Mouse (Mus musculus) forebrain, embryonic 16.5 days (tissue): ENCODE measurements around the gene Ctnna2. TPM values are rescaled to one million over a fixed set of nuclear protein-coding genes. Genes with fewer than 3 reads are reported as not detected.

Experiments
- ATAC-seq: fragments of 200-750 bp; cut with Nextera tagmentation; 2 replicates; pipeline ENCODE4 v1.8.0; 2017; ENCODE audit warnings: mild to moderate bottlenecking, moderate library complexity
- H3K27ac ChIP-seq: fragments of 300-500 bp; sonication (generic); 2 replicates; pipeline ENCODE4 v1.5.1; 2014; ENCODE audit warnings: low read length, control low read depth
- H3K27me3 ChIP-seq: fragments of 300-500 bp; sonication (generic); replicated peaks from 2 replicates; pipeline ENCODE4 v1.6.1; 2014; ENCODE audit warnings: low read length; ENCODE audit not compliant: control insufficient read depth, insufficient read depth
- H3K36me3 ChIP-seq: fragments of 300-500 bp; sonication (generic); 2 replicates; pipeline ENCODE4 v1.6.1; 2014; ENCODE audit not compliant: control insufficient read depth, insufficient read depth
- H3K4me1 ChIP-seq: fragments of 300-500 bp; sonication (generic); replicated peaks from 2 replicates; pipeline ENCODE4 v1.6.1; 2014; ENCODE audit warnings: low read length; ENCODE audit not compliant: control insufficient read depth, insufficient read depth
- H3K4me2 ChIP-seq: fragments of 300-500 bp; sonication (generic); 2 replicates; pipeline ENCODE4 v1.6.1; 2014; ENCODE audit warnings: mild to moderate bottlenecking, low read length, control low read depth
- H3K4me3 ChIP-seq: fragments of 300-500 bp; sonication (generic); replicated peaks from 2 replicates; pipeline ENCODE4 v1.5.1; 2014; ENCODE audit warnings: mild to moderate bottlenecking, low read length, control low read depth
- H3K9ac ChIP-seq: fragments of 300-500 bp; sonication (generic); replicated peaks from 2 replicates; pipeline ENCODE4 v1.6.1; 2014; ENCODE audit warnings: low read depth, low read length, control low read depth
- H3K9me3 ChIP-seq: fragments of 300-500 bp; sonication (generic); 2 replicates; pipeline ENCODE4 v1.6.1; 2016; ENCODE audit warnings: low read length; ENCODE audit not compliant: control insufficient read depth
- WGBS: fragments of 180-500 bp; shearing (Covaris S2); extraction: QIAGEN DNeasy Blood & Tissue Kit; methylation state at CpG from one replicate; pipeline ENCODE4 v1.1.7; 2014; 5-methylcytosine and 5-hydroxymethylcytosine counted together
- polyA plus RNA-seq: library from polyadenylated mRNA; unstranded; fragments of >200 nt; fragmentation: Nextera tagmentation; extraction: Ambion mirVana; gene quantifications from 2 replicates; pipeline ENCODE4 v1.2.1, GENCODE M21; 2015

Gene Ctnna2
- polyA plus RNA-seq, 1 experiment from 2014 or later: 149 TPM

DNA sequence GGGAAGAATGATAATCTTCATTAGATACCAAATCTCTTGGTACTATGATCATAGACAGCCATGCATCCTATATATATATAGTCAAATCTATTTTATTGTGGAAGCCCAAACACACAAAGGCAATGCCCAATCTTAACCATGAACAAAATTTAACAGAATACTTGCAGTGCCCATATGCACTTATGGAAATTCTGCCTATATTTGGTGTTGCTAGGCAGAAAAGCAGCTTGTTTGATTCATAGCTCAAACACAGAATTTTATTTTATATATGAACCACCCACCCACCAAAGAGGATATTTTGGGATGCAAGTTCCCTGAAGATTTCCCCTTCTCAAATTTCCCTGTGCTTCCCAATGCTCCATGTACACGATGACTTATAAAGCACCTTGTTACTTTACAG is 655.2 kb downstream of the Ctnna2 start:
- ATAC-seq: no peak
- no peak overlapping the region for H3K27ac ChIP-seq
- no peaks in the 10 kb centered on the region for H3K4me1 ChIP-seq
- no peak overlapping the region for H3K9ac ChIP-seq
- WGBS: 88% methylated on average over 1 of the region's 1 CpGs
- H3K4me2 ChIP-seq: no peak overlapping the region
- H3K4me3 ChIP-seq: no peak overlapping the region
- H3K36me3 ChIP-seq: no peaks in the 10 kb centered on the region
- no peaks in the 10 kb centered on the region for H3K27me3 ChIP-seq
- H3K9me3 ChIP-seq: no peaks in the 10 kb centered on the region

DNA sequence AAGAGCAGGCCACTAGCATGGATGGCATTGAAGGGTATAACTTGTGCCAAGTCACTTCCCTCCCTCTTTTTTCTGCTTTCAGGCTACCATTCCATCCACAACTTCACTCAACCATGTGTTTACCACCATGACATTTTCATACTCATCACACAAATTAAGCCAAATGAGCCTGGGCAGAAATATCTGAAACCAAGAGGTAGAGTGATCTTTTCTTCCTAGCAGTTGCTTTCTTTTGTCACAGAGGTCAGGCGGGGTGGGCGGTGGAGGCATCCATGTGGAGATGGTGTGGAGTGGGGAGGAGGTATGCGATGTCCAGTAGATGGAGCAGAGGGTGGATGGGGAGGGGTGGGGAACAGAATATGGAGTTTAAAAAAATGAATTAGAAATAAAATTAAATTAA is 672.7 kb downstream of the Ctnna2 start:
- Histone ChIP-seq H3K27ac (no peak overlapping the region), H3K9ac (no peak overlapping the region), H3K36me3 (no peaks in the 10 kb centered on the region), H3K4me2 (no peak overlapping the region), H3K27me3 (no peaks in the 10 kb centered on the region), H3K4me1 (no peaks in the 10 kb centered on the region), H3K9me3 (no peaks in the 10 kb centered on the region), H3K4me3 (no peak overlapping the region)
- 96% methylated on average over 3 of the region's 3 CpGs for WGBS
- no peak for ATAC-seq

DNA sequence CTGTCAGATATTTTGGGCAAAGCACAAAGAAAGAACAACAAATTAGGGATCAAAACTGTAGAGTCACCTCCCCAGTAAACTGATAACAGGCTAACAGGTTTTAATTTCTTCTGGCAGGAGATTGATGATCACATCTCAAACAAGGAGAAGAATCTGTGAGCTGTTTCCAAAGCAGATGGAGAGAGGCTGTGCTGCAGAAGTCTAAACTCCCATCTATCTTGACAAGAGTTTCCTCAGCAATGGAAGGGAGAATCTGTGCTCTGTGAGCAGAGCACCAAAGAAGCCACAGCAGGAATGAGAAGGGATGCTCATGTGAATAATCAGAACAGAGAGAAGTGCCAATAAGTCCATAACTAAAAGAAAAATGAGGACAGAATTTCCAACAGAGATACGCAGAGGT is 678.2 kb downstream of the Ctnna2 start:
- WGBS: 78% methylated on average over 1 of the region's 1 CpGs
- Histone ChIP-seq H3K27me3 (no peaks in the 10 kb centered on the region), H3K36me3 (no peaks in the 10 kb centered on the region), H3K4me3 (no peak overlapping the region), H3K4me1 (no peaks in the 10 kb centered on the region), H3K9me3 (no peaks in the 10 kb centered on the region), H3K9ac (no peak overlapping the region), H3K4me2 (no peak overlapping the region), H3K27ac (no peak overlapping the region)
- ATAC-seq: no peak

DNA sequence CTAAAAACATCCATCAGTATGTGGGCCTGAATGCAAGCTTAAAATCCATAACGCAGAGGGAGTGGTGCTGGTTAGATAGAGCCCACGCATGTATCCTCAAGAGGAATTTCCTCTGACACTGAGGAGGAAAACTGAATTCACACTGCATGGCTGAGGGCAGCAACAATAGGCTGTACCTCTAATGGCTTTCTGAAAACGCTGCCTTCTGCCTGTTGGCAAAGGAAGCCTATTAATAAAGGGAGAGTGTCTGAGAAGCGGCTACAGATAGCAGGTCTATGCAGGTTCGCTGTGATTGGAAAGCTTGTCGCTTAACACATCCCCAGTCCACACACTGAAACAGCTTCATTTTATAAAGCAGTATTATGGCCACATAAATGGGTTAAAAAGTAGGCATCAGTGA is 688.1 kb downstream of the Ctnna2 start:
- WGBS: 59% methylated on average over 6 of the region's 6 CpGs

DNA sequence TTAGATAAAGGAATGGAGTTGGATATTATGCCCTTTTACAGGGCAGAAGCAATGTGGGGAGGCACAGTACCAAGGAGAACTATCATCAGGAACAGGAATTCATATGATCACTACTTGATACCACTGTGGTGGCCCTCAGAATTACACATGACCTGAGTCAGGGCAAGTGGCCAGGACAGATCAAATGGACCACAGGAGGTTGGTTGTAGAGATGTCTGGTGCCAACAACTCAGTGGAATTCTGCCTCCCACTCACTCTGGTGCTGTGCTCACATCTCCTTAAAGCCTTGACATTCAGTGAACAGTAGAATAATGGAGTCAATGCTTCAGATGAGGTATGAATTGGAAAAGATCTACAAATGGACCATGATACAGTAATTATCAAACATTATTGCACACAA is 691.1 kb downstream of the Ctnna2 start:
- Histone ChIP-seq H3K27me3 (no peaks in the 10 kb centered on the region), H3K9me3 (no peaks in the 10 kb centered on the region), H3K27ac (no peak overlapping the region), H3K4me2 (no peak overlapping the region), H3K4me3 (no peak overlapping the region), H3K9ac (no peak overlapping the region), H3K36me3 (no peaks in the 10 kb centered on the region), H3K4me1 (peaks cover 2% of the 10 kb centered on the region; the same call in 1 of the 2 replicates)
- ATAC-seq: no peak

More for the DNA sequence above, 688.1 kb downstream of the Ctnna2 start:
- Histone ChIP-seq H3K4me3 (no peak overlapping the region), H3K9me3 (no peaks in the 10 kb centered on the region), H3K36me3 (no peaks in the 10 kb centered on the region), H3K4me1 (peaks cover 2% of the 10 kb centered on the region; the same call in 1 of the 2 replicates), H3K9ac (no peak overlapping the region), H3K27ac (no peak overlapping the region), H3K4me2 (no peak overlapping the region), H3K27me3 (no peaks in the 10 kb centered on the region)
- no peak for ATAC-seq

DNA sequence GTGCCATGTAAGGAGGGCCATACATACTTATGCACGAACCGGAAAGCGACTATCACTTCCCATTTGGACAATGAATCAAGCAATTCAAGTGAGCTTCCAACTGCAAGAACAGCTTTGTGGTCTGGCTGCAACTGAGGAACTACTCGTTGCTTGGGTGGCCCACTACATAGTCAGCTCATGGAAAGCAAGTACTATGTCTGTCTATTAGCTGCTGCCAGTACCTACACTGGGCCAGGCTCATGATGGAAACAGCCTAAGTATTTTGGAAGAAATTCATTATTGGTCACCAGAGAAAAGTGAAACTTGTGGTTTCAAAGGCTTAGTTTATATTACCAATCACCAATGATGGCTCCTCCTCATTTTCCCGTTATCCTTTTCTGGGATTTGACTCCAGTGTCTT is 693.2 kb downstream of the Ctnna2 start:
- Histone ChIP-seq H3K27ac (no peak overlapping the region), H3K4me3 (no peak overlapping the region), H3K4me1 (no peaks in the 10 kb centered on the region), H3K9me3 (no peaks in the 10 kb centered on the region), H3K9ac (no peak overlapping the region), H3K27me3 (no peaks in the 10 kb centered on the region), H3K4me2 (no peak overlapping the region), H3K36me3 (no peaks in the 10 kb centered on the region)
- 91% methylated on average over 5 of the region's 5 CpGs for WGBS
- no peak for ATAC-seq

DNA sequence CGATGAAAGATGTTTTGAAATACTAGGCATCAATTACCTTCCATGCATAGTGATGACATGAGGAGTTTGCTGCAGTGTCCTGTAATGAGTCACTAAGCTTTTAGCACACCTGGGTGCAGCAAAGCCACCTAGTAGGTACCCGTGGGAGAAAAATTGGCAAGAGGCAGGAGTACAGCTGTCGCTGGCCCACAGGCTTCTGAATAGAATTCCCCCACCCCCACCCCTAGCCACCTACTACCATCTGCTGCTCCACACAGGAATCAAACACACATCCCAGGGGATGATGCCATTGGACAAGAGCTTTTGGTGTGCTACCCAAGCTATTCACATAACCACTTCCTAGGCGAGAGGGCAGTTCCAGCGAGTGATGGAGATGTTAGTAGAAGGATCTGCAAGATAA is 700.7 kb downstream of the Ctnna2 start:
- no peaks in the 10 kb centered on the region for H3K4me1 ChIP-seq
- no peak overlapping the region for H3K4me3 ChIP-seq
- H3K4me2 ChIP-seq: no peak overlapping the region
- H3K9ac ChIP-seq: no peak overlapping the region
- WGBS: 69% methylated on average over 5 of the region's 5 CpGs
- no peak for ATAC-seq
- H3K27ac ChIP-seq: no peak overlapping the region
- no peaks in the 10 kb centered on the region for H3K36me3 ChIP-seq
- H3K9me3 ChIP-seq: no peaks in the 10 kb centered on the region
- no peaks in the 10 kb centered on the region for H3K27me3 ChIP-seq

DNA sequence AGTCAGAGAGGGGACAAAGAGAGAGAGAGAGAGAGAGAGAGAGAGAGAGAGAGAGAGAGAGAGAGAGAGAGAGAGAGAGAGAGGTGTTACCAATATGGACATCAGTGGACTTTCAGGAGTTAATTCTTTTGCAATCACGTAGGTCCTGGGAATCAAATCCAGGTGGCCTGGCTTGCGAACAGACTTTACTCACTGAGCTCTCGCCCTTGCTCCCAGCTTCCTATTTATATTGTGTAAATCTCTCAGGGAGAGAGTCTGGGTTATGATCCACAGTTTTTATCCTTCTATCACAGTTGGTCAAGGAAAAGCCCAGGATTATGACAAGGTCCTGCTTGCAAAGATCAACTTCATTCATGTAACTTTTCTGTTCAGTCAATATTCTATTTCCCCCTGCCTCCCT is 714.3 kb downstream of the Ctnna2 start:
- no peaks in the 10 kb centered on the region for H3K9me3 ChIP-seq
- WGBS: 77% methylated on average over 3 of the region's 3 CpGs
- no peak overlapping the region for H3K4me3 ChIP-seq
- no peak for ATAC-seq
- H3K36me3 ChIP-seq: no peaks in the 10 kb centered on the region
- no peaks in the 10 kb centered on the region for H3K27me3 ChIP-seq
- no peaks in the 10 kb centered on the region for H3K4me1 ChIP-seq
- H3K9ac ChIP-seq: no peak overlapping the region
- no peak overlapping the region for H3K27ac ChIP-seq
- H3K4me2 ChIP-seq: no peak overlapping the region

DNA sequence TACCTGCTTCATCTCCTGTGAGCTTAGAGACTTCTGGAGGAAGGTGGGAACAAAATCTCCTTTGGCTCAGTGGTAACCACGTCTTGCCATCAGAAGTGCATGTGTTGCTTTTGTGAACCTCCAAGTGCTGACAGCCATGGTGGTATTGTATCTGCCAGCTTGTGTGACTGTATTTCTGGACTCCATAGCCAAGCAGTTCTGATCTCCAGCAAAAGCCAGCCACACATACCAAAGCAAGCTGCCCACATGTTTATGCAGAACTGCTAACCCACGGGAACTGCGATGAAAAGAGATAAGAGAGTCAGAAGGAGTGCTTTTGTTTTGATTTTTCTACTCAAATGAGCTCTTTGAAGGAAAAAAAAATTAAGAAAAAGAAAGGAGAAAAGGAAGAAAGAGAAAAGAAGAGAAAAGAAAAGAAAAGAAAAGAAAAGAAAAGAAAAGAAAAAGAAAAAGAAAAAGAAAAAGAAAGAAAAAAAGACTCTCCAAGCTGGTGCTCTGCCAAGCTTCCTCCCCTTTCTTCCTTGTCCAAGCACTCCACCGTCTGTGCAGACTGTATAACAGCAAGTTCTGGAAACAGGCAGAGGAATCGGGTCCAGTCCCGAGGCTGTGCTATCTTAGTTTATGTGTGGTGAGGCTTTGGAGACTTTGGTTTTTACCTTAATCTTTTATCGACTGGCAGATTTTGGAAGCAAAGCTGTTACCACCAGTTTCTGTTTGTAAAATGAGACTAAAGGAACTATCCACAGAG is 722.0 kb downstream of the Ctnna2 start:
- H3K4me1 ChIP-seq: no peaks in the 10 kb centered on the region; the same call in 1 of the 2 replicates
- no peaks in the 10 kb centered on the region for H3K36me3 ChIP-seq
- ATAC-seq: peak; percentile 87
- 22% methylated on average over 7 of the region's 7 CpGs for WGBS
- no peaks in the 10 kb centered on the region for H3K9me3 ChIP-seq
- no peak overlapping the region for H3K4me2 ChIP-seq
- H3K27ac ChIP-seq: no peak overlapping the region
- H3K9ac ChIP-seq: no peak overlapping the region
- H3K27me3 ChIP-seq: no peaks in the 10 kb centered on the region
- H3K4me3 ChIP-seq: no peak overlapping the region

DNA sequence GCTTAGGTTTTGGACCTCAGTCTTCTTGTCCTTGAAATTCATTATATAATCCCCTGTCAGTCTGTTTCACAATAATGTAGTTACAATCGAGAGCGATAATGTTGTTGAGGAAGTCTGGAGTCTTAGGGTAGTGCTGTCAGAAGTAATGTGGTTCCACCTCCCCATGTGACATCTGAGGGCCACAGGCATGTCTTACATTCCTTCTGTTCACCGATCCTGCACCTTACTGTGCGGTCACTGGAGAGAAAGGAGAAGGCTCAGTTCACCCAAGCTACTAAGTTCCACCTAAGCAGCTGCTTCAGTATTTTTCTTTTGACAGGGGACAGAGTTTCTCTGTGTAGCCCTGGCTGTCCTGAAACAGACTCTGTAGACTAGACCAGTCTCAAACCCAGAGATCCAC is 723.2 kb downstream of the Ctnna2 start:
- H3K36me3 ChIP-seq: no peaks in the 10 kb centered on the region
- no peak overlapping the region for H3K27ac ChIP-seq
- H3K9ac ChIP-seq: no peak overlapping the region
- no peak for ATAC-seq
- no peak overlapping the region for H3K4me2 ChIP-seq
- no peaks in the 10 kb centered on the region; the same call in 1 of the 2 replicates for H3K4me1 ChIP-seq
- H3K27me3 ChIP-seq: no peaks in the 10 kb centered on the region
- no peaks in the 10 kb centered on the region for H3K9me3 ChIP-seq
- 86% methylated on average over 4 of the region's 4 CpGs for WGBS
- H3K4me3 ChIP-seq: no peak overlapping the region
